Mouse (Mus musculus): ENCODE results near the gene Xylb.

DNA sequence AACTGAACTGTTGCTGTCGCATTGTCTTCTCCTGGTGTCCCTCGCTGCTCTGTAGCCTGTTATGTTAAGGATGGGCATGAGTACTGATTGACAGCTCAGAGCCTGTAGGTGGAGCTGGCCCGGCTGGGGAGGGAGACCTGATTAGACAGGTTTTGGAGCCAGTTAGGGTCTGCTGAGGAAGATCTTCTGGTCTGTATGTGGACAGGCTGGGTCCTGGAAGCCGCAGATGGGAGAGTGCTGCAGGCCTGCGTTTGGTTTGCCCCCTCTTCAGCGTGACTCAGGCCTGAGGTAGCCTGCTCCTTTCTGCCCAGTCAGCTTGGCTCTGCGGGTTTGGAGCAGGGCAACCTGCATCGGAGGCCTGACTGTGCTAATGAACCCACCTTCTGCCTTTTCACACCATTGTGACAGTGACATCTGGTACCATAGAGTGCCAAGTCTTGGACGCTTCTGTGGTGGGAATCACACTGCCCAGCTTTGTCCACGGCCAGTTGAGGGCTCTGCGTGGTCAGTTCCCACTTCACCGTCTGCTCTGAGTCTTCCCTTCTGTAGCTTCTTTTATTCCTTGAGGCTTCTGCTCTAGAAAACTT, 62.8 kb downstream of the Xylb start:
- no peak for TF ChIP-seq CTCF (IDR thresholded peaks at IDR 0.05)
- no peak for TF ChIP-seq EP300 (IDR thresholded peaks at IDR 0.05)

Measured in lung, postnatal 0 days (tissue).